In the genomic region with DNA sequence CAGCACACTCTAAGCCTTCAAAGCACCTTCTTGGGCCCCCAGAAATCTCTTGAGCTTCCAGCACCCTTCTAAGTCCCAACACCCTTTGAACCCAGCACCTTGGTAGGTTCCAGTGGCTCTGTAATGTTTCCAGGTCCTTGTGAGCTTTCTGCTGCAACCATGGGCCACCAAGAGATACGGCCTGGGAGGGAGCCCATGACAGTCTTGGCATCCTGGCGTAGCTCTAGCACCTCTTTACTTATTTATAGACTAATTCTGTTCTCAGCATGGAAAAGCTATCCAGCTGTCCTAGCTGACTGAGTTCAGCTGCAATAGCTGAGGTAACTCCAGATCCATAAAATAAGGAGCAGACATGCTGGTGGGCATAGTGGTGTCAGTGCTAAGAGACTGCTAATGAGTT, we compare ENCODE assay signal across 19 mouse cellular contexts.
A peak's percentile ranks its signal among the peaks of the same experiment; 100 is the strongest.
DNase-seq lines count a peak whose midpoint lies in the region; ATAC-seq and TF ChIP-seq lines count a peak whose summit lies in the region.
"Had no signal": no experiment of that assay in that cellular context is flagged by ENCODE, and none has a peak within 500 bp of the region (broad histone marks: within the 10 kb centered on the region; RNA-seq: fewer than 3 reads in every experiment).

No protein-coding gene starts in this region.

- H3K27ac ChIP-seq in heart, adult 2 months, result no peak overlapping the region; the same call in 1 of the 2 replicates
- no peak overlapping the region for H3K27ac ChIP-seq in heart, embryonic 10.5 days
- 0 out of 2 replicates have a peak overlapping the region, but pooled peaks have one; percentile 3 for H3K27ac ChIP-seq in hindbrain, postnatal 0 days
- H3K27ac ChIP-seq in hindbrain, embryonic 11.5 days (ENCODE audit: low read depth, low read length), result no peak overlapping the region
- H3K27ac ChIP-seq: embryonic facial prominence, embryonic 13.5 days; forebrain, embryonic 12.5 days had no signal

- TF ChIP-seq EP300 in heart, adult 2 months (IDR thresholded peaks at IDR 0.05; ENCODE audit: insufficient read depth, low read depth, low read length), result 0 out of 2 replicates have a peak, but pooled peaks have one; percentile 14

- no peak overlapping the region for H3K9ac ChIP-seq in heart, adult 2 months (ENCODE audit: low read depth, low read length)
- H3K9ac ChIP-seq in hindbrain, postnatal 0 days (replicated peaks; ENCODE audit: low read length), result no peak overlapping the region
- no peak overlapping the region for H3K9ac ChIP-seq in hindbrain, embryonic 11.5 days (ENCODE audit: low read depth, low read length)
- H3K9ac ChIP-seq: embryonic facial prominence, embryonic 13.5 days; forebrain, embryonic 12.5 days had no signal

- 60% methylated on average over 2 of the region's 2 CpGs for WGBS in heart, adult 2 months
- 81% methylated on average over 2 of the region's 2 CpGs for WGBS in heart, embryonic 10.5 days
- WGBS in hindbrain, postnatal 0 days, result 79% methylated on average over 2 of the region's 2 CpGs
- 92% methylated on average over 2 of the region's 2 CpGs for WGBS in hindbrain, embryonic 11.5 days

- peak in 1 of 2 experiments; percentile 52 for DNase-seq in heart, adult 2 months
- DNase-seq in heart, embryonic 10.5 days (ENCODE audit: low spot score), result no peak
- DNase-seq in hindbrain, postnatal 0 days (ENCODE audit: low spot score), result no peak
- DNase-seq in hindbrain, embryonic 11.5 days (ENCODE audit: low spot score), result no peak
- DNase-seq in heart, adult 9 months (ENCODE audit: low spot score in 2 of 2), result peak; percentile 34 to 36
- peak; percentile 12 to 17 for DNase-seq in heart, postnatal 14 days
- no peak for DNase-seq in embryo, embryonic 10.5 days (ENCODE audit: low spot score)
- no peak for DNase-seq in kidney, adult 18-20 months
- DNase-seq: adrenal gland, postnatal 14 days; cerebellum, adult 11-12 months; cerebellum, adult 9-10 months; gastrocnemius, postnatal 10 days; kidney, adult 8-10 months had no signal

- TF ChIP-seq POLR2A in heart, adult 2 months (IDR thresholded peaks at IDR 0.05; ENCODE audit: insufficient read depth, low read depth, low read length), result no peak

- intact Hi-C loops in heart, adult 2 months (cut with DNase I), result loop anchor here (5.0 kb wide), 1 partner anchor 35 kb away; no protein-coding TSS in a partner anchor
- intact Hi-C loops in heart, postnatal 14 days (cut with DNase I), result loop anchor here (5.0 kb wide), 1 partner anchor 70 kb away; no protein-coding TSS in a partner anchor

- no peak for TF ChIP-seq CTCF in heart, adult 2 months (IDR thresholded peaks at IDR 0.05)
- TF ChIP-seq CTCF in hindbrain, postnatal 0 days (IDR thresholded peaks at IDR 0.05; ENCODE audit: low read depth), result no peak

- no peak for ATAC-seq in hindbrain, postnatal 0 days
- ATAC-seq in hindbrain, embryonic 11.5 days (ENCODE audit: low FRiP score), result no peak
- ATAC-seq: activated CD4-positive, CD25-positive, alpha-beta regulatory T cell, adult 4 months; intestine, embryonic 16.5 days; Patski had no signal

- no peaks in the 10 kb centered on the region for H3K27me3 ChIP-seq in heart, adult 2 months (ENCODE audit: control insufficient read depth, insufficient read depth, low read length)
- H3K27me3 ChIP-seq in heart, embryonic 10.5 days (ENCODE audit: insufficient read depth, poor library complexity, severe bottlenecking), result no peaks in the 10 kb centered on the region
- no peaks in the 10 kb centered on the region for H3K27me3 ChIP-seq in hindbrain, postnatal 0 days (ENCODE audit: insufficient read depth, low read length)
- H3K27me3 ChIP-seq in hindbrain, embryonic 11.5 days (ENCODE audit: control insufficient read depth, insufficient read depth, low read length), result no peaks in the 10 kb centered on the region
- H3K27me3 ChIP-seq: CH12.LX; embryonic facial prominence, embryonic 13.5 days; forebrain, embryonic 12.5 days; Patski had no signal

- H3K79me2 ChIP-seq in heart, adult 2 months (replicated peaks; ENCODE audit: control insufficient read depth, insufficient read depth, low read length), result no peaks in the 10 kb centered on the region

- no peaks in the 10 kb centered on the region for H3K9me3 ChIP-seq in heart, embryonic 10.5 days
- no peaks in the 10 kb centered on the region for H3K9me3 ChIP-seq in hindbrain, postnatal 0 days (ENCODE audit: low read length)
- H3K9me3 ChIP-seq in hindbrain, embryonic 11.5 days (ENCODE audit: control insufficient read depth, low read length), result no peaks in the 10 kb centered on the region
- H3K9me3 ChIP-seq: embryonic facial prominence, embryonic 13.5 days; forebrain, embryonic 12.5 days had no signal

- H3K4me2 ChIP-seq in hindbrain, postnatal 0 days (ENCODE audit: low read depth, low read length), result no peak overlapping the region
- no peak overlapping the region for H3K4me2 ChIP-seq in hindbrain, embryonic 11.5 days (replicated peaks; ENCODE audit: low read depth, low read length)
- H3K4me2 ChIP-seq: embryonic facial prominence, embryonic 13.5 days; forebrain, embryonic 12.5 days had no signal

- H3K4me1 ChIP-seq in heart, adult 2 months (ENCODE audit: control insufficient read depth, insufficient read depth, low read length), result no peaks in the 10 kb centered on the region; the same call in 1 of the 2 replicates
- H3K4me1 ChIP-seq in heart, embryonic 10.5 days, result no peaks in the 10 kb centered on the region
- H3K4me1 ChIP-seq in hindbrain, postnatal 0 days (ENCODE audit: insufficient read depth, low read length), result peaks cover 5% of the 10 kb centered on the region; the same call in 1 of the 2 replicates
- H3K4me1 ChIP-seq in hindbrain, embryonic 11.5 days (replicated peaks; ENCODE audit: control insufficient read depth, insufficient read depth, low read length), result no peaks in the 10 kb centered on the region
- H3K4me1 ChIP-seq: embryonic facial prominence, embryonic 13.5 days; forebrain, embryonic 12.5 days had no signal

- no peaks in the 10 kb centered on the region for H3K36me3 ChIP-seq in heart, adult 2 months (ENCODE audit: control insufficient read depth, insufficient read depth, low read length)
- H3K36me3 ChIP-seq in heart, embryonic 10.5 days, result no peaks in the 10 kb centered on the region
- H3K36me3 ChIP-seq in hindbrain, postnatal 0 days (ENCODE audit: insufficient read depth, low read length), result no peaks in the 10 kb centered on the region
- H3K36me3 ChIP-seq in hindbrain, embryonic 11.5 days (ENCODE audit: control insufficient read depth, insufficient read depth, low read length), result no peaks in the 10 kb centered on the region
- H3K36me3 ChIP-seq: embryonic facial prominence, embryonic 13.5 days; forebrain, embryonic 12.5 days had no signal

- H3K4me3 ChIP-seq in heart, adult 2 months, result no peak overlapping the region
- H3K4me3 ChIP-seq in heart, embryonic 10.5 days, result no peak overlapping the region
- no peak overlapping the region for H3K4me3 ChIP-seq in hindbrain, postnatal 0 days (ENCODE audit: low read length)
- no peak overlapping the region for H3K4me3 ChIP-seq in hindbrain, embryonic 11.5 days (ENCODE audit: low read depth, low read length)
- H3K4me3 ChIP-seq: embryonic facial prominence, embryonic 13.5 days; forebrain, embryonic 12.5 days had no signal

Comparison
In these comparisons a context has a peak if more than half of its experiments do, and no peak if none do; other contexts are left out.
1. DNase-seq: peak in heart, adult 9 months (2 of 2) and heart, postnatal 14 days (2 of 2); none in heart, embryonic 10.5 days (single experiment), hindbrain, postnatal 0 days (single experiment), hindbrain, embryonic 11.5 days (single experiment), embryo, embryonic 10.5 days (single experiment) and kidney, adult 18-20 months (single experiment).